Mouse (Mus musculus): ENCODE measurements around the gene Togaram2.

- TF ChIP-seq CTCF (IDR thresholded peaks at IDR 0.05; ENCODE audit: borderline replicate concordance, control insufficient read depth, extremely low read depth, insufficient read depth, low read length, poor library complexity): no peak
- no peak for TF ChIP-seq POLR2A (IDR thresholded peaks at IDR 0.05; ENCODE audit: control insufficient read depth, extremely low read depth, insufficient read depth, low read length, poor library complexity)
Observed at GRCm38 (mm10) chr17:71683281-71683680, 10.2 kb downstream of the Togaram2 start.
